Mouse (Mus musculus) stomach, embryonic 14.5 days (tissue): ENCODE data around the gene Lss. TPM values are rescaled to one million over a fixed set of nuclear protein-coding genes. Genes with fewer than 3 reads are reported as not detected.

Experiments used
- ATAC-seq: fragments of 200-750 bp; cut with Nextera tagmentation; 2 replicates; pipeline ENCODE4 v1.8.0; 2017; ENCODE audit warnings: low read depth, moderate TSS enrichment; ENCODE audit not compliant: insufficient number of reproducible peaks, insufficient read depth, low FRiP score
- H3K27ac ChIP-seq: fragments of 300-500 bp; sonication (generic); 2 replicates; pipeline ENCODE4 v1.5.1; 2014; ENCODE audit warnings: mild to moderate bottlenecking, low read length, moderate library complexity, mixed read lengths
- H3K27me3 ChIP-seq: fragments of 300-500 bp; sonication (generic); 2 replicates; pipeline ENCODE4 v1.6.1; 2014; ENCODE audit warnings: low read length, control low read depth, mixed read lengths; ENCODE audit not compliant: control insufficient read depth, insufficient read depth
- H3K36me3 ChIP-seq: fragments of 300-500 bp; sonication (generic); 2 replicates; pipeline ENCODE4 v1.6.1; 2014; ENCODE audit warnings: mild to moderate bottlenecking, control low read depth, low read length, moderate library complexity, mixed read lengths; ENCODE audit not compliant: control insufficient read depth, insufficient read depth
- H3K4me1 ChIP-seq: fragments of 300-500 bp; sonication (generic); 2 replicates; pipeline ENCODE4 v1.6.1; 2014; ENCODE audit warnings: low read length, control low read depth, mixed read lengths; ENCODE audit not compliant: control insufficient read depth, insufficient read depth
- H3K4me2 ChIP-seq: fragments of 300-500 bp; sonication (generic); replicated peaks from 2 replicates; pipeline ENCODE4 v1.6.1; 2014; ENCODE audit warnings: low read depth, low read length, control low read depth
- H3K4me3 ChIP-seq: fragments of 300-500 bp; sonication (generic); 2 replicates; pipeline ENCODE4 v1.5.1; 2014; ENCODE audit warnings: low read depth, low read length, control low read depth
- H3K9ac ChIP-seq: fragments of 300-500 bp; sonication (generic); replicated peaks from 2 replicates; pipeline ENCODE4 v1.6.1; 2014; ENCODE audit warnings: low read depth, mild to moderate bottlenecking, control low read depth, low read length, moderate library complexity, mixed read lengths
- H3K9me3 ChIP-seq: fragments of 300-500 bp; sonication (generic); 2 replicates; pipeline ENCODE4 v1.6.1; 2016; ENCODE audit warnings: low read depth, low read length, control low read depth; ENCODE audit not compliant: control insufficient read depth
- WGBS: fragments of 180-500 bp; shearing (Covaris S2); extraction: QIAGEN DNeasy Blood & Tissue Kit; methylation state at CpG from one replicate; pipeline ENCODE4 v1.1.7; 2014; 5-methylcytosine and 5-hydroxymethylcytosine counted together
- polyA plus RNA-seq: library from polyadenylated mRNA; unstranded; fragments of >200 nt; fragmentation: Nextera tagmentation; extraction: Ambion mirVana; gene quantifications from 2 replicates; pipeline ENCODE4 v1.2.1, GENCODE M21; 2014

Gene Lss
- polyA plus RNA-seq, 1 experiment from 2014 or later: 35.0 TPM

DNA sequence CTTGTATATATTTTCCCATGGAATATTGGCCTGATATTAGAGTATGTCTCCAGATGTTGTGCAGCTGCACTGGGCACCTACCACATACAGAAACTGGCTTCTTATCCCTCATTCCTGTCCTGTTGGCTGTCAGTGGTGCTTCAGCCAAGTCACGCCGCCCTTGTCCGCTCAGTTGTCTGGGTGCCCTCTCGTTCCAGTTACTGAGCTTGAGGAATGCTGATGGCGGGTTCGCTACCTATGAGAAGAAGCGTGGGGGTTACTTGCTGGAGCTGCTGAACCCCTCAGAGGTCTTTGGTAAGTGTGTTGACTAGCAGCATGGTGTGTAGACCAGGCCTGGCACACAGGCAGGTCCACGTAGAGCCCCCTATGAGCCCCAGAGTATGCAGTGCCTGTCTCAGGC lies 15.2 kb downstream of the Lss start:
- Histone ChIP-seq H3K27me3 (no peaks in the 10 kb centered on the region), H3K4me2 (no peak overlapping the region), H3K4me1 (no peaks in the 10 kb centered on the region), H3K9ac (no peak overlapping the region), H3K27ac (no peak overlapping the region), H3K4me3 (no peak overlapping the region), H3K36me3 (peaks cover 75% of the 10 kb centered on the region), H3K9me3 (no peaks in the 10 kb centered on the region)
- 93% methylated on average over 8 of the region's 8 CpGs for WGBS
- ATAC-seq: no peak

DNA sequence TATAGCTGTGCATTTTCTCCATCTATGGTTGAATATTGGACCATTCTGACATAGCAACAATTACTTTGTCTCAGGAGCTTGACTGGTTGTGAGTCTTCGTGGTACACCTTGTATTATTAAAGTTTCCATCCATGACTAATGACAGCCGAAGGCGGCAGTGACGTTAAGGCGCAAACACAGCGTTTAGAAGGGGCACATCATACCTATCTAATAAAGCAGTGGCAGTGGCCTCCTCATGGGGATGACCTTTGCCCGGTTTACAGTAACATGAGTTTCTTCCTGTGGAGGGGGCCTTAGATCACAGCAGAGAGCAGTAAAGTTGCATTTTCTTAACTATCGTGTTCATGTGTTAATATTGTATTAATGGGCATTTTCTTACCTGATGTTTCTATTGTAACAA lies 16.8 kb downstream of the Lss start:
- 91% methylated on average over 8 of the region's 8 CpGs for WGBS
- H3K36me3 ChIP-seq: peaks cover 78% of the 10 kb centered on the region
- H3K9me3 ChIP-seq: no peaks in the 10 kb centered on the region
- H3K4me2 ChIP-seq: no peak overlapping the region
- H3K9ac ChIP-seq: no peak overlapping the region
- no peak for ATAC-seq
- H3K4me3 ChIP-seq: no peak overlapping the region
- no peaks in the 10 kb centered on the region for H3K27me3 ChIP-seq
- H3K27ac ChIP-seq: no peak overlapping the region
- no peaks in the 10 kb centered on the region for H3K4me1 ChIP-seq

DNA sequence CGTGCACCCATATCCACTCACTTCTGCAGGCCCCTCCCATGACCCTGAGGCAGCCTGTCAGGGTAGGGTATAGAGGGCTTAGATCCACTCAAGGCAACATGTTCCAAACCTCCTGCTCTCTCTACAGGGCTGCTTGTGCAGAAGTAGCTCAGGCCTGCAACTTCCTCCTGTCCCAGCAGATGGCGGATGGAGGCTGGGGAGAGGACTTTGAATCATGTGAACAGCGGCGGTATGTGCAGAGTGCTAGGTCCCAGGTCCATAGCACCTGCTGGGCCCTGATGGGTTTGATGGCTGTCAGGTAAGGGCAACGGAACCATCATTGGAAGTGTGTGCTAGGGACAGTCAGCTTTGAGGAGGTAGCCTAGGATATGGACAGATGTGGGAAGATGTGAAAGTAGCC lies 19.1 kb downstream of the Lss start:
- H3K4me1 ChIP-seq: no peaks in the 10 kb centered on the region
- no peak overlapping the region for H3K4me2 ChIP-seq

GRCm38 (mm10) chr10:76551556-76551955 lies 20.2 kb downstream of the Lss start:
- H3K9ac ChIP-seq: no peak overlapping the region
- 67% methylated on average over 3 of the region's 3 CpGs for WGBS
- H3K27me3 ChIP-seq: no peaks in the 10 kb centered on the region
- no peaks in the 10 kb centered on the region for H3K4me1 ChIP-seq
- no peak for ATAC-seq
- H3K4me3 ChIP-seq: no peak overlapping the region
- H3K36me3 ChIP-seq: peaks cover 59% of the 10 kb centered on the region
- H3K9me3 ChIP-seq: no peaks in the 10 kb centered on the region
- no peak overlapping the region for H3K4me2 ChIP-seq
- no peak overlapping the region for H3K27ac ChIP-seq

More for the DNA sequence above, 19.1 kb downstream of the Lss start:
- no peak overlapping the region for H3K9ac ChIP-seq
- no peak for ATAC-seq
- no peak overlapping the region for H3K27ac ChIP-seq
- no peaks in the 10 kb centered on the region for H3K9me3 ChIP-seq
- no peaks in the 10 kb centered on the region for H3K27me3 ChIP-seq
- WGBS: 83% methylated on average over 5 of the region's 5 CpGs
- no peak overlapping the region for H3K4me3 ChIP-seq
- H3K36me3 ChIP-seq: peaks cover 68% of the 10 kb centered on the region

GRCm38 (mm10) chr10:76554061-76554460 lies 22.7 kb downstream of the Lss start:
- Histone ChIP-seq H3K27me3 (no peaks in the 10 kb centered on the region), H3K36me3 (peaks cover 44% of the 10 kb centered on the region), H3K4me2 (no peak overlapping the region), H3K9me3 (no peaks in the 10 kb centered on the region), H3K9ac (no peak overlapping the region), H3K4me1 (no peaks in the 10 kb centered on the region), H3K4me3 (no peak overlapping the region), H3K27ac (no peak overlapping the region)
- no peak for ATAC-seq
- WGBS: 92% methylated on average over 5 of the region's 5 CpGs

- H3K9ac ChIP-seq: no peak within 1 kb of the TSS
- H3K4me3 ChIP-seq: no peak within 1 kb of the TSS
- H3K27ac ChIP-seq: no peak within 1 kb of the TSS
- no peak within 1 kb of the TSS for H3K4me2 ChIP-seq
- ATAC-seq: no peak
- no peaks in the 10 kb centered on the region for H3K4me1 ChIP-seq
- no peaks in the 10 kb centered on the region for H3K36me3 ChIP-seq
- H3K27me3 ChIP-seq: no peaks in the 10 kb centered on the region
- WGBS: 92% methylated on average over 10 of the region's 10 CpGs
- H3K9me3 ChIP-seq: no peaks in the 10 kb centered on the region
Observed at GRCm38 (mm10) chr10:76561972-76562371, 30.6 kb downstream of the Lss start, which contains the start of gene Spatc1l. Gene Spatc1l (plus strand): TSS chr10:76562272.

DNA sequence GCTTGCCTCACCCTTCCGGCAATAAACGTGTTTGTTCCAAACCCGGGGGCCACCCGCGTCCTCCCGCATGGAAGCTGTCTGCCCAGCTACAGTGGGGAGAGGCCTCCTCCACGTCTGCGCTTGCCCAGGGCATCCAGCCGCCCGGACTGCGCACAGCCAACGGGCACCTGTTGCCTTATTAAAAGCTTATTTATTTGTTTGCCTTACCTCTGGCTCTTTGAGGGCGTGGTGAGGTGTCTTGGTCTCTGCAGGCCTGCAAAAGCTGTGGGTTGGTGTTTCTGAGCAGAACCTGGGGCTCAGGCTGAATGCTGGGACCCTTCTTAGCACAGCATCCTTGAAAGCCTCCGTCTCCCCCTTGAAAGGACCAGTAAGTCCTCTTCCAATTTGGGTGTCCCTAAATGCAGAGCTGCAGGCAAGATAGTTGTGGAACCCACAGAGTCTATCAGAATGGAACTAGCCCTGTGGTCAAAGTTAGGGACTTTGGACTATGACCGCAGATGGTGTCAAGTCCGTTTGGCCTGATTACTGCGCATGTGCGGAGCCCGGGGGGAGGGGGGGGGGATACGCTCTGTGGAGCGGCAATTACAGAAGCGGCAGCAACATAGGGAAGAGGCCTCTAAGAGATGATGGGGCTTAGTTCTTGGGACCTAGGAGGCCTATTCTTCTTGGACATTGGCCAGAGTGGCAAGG lies 38.8 kb downstream of the Lss start:
- no peaks in the 10 kb centered on the region for H3K4me1 ChIP-seq
- no peaks in the 10 kb centered on the region for H3K36me3 ChIP-seq
- no peaks in the 10 kb centered on the region for H3K9me3 ChIP-seq
- H3K4me2 ChIP-seq: no peak overlapping the region
- H3K4me3 ChIP-seq: no peak overlapping the region
- H3K9ac ChIP-seq: no peak overlapping the region
- ATAC-seq: no peak
- no peak overlapping the region for H3K27ac ChIP-seq
- no peaks in the 10 kb centered on the region for H3K27me3 ChIP-seq
- 88% methylated on average over 22 of the region's 22 CpGs for WGBS

DNA sequence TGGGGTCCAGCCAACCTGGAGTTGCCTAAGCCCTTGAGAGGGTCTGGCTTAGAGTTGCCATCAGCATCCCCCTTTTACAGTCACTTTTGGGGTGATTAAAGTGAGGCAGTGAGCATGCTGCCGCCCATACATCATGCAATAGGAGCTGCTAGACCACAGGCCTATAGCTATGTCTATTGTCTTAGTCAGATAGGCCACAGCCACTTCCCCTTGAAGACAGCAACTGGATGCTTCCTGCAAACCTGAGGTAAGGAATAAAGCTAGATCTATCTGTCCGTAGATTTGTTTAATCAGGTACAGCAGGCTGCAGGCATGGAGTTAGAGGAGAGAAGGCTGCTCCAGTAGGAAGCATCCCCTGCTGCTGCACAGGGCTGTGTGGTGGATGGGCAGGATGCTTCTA lies 39.7 kb downstream of the Lss start:
- no peak overlapping the region for H3K4me3 ChIP-seq
- H3K27ac ChIP-seq: no peak overlapping the region
- no peak for ATAC-seq
- H3K9me3 ChIP-seq: no peaks in the 10 kb centered on the region
- H3K9ac ChIP-seq: no peak overlapping the region
- H3K4me1 ChIP-seq: no peaks in the 10 kb centered on the region
- H3K36me3 ChIP-seq: no peaks in the 10 kb centered on the region
- H3K4me2 ChIP-seq: no peak overlapping the region
- WGBS: 56% methylated on average over 2 of the region's 2 CpGs
- H3K27me3 ChIP-seq: no peaks in the 10 kb centered on the region

DNA sequence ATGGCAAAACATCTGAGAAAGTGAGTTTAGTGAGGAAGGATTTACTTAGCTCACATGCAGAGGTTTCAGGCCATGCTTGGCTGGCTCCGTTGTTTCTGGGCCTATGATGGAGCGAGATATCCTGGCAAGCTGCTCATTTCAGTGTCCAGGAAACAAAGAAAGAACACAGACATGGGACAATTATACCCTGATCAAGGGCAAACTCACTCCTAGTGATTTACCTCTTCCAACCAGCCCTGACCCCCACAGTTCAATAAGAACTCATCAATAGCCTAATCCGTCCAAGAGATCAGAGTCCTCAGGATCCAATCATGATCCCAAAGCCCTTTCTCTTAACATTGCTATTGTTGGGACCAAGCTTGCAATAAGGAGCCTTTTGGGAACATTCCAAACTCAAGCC lies 40.8 kb downstream of the Lss start:
- H3K9ac ChIP-seq: no peak overlapping the region
- H3K4me3 ChIP-seq: no peak overlapping the region
- H3K27me3 ChIP-seq: no peaks in the 10 kb centered on the region
- no peak overlapping the region for H3K4me2 ChIP-seq
- no peaks in the 10 kb centered on the region for H3K4me1 ChIP-seq
- no peaks in the 10 kb centered on the region for H3K36me3 ChIP-seq
- ATAC-seq: no peak
- no peaks in the 10 kb centered on the region for H3K9me3 ChIP-seq
- 82% methylated on average over 3 of the region's 3 CpGs for WGBS
- H3K27ac ChIP-seq: no peak overlapping the region
